ENCODE assay signal across 21 mouse cellular contexts in genomic region chr8:11831174-11831573, GRCm38 (mm10). TPM values are rescaled to one million over a fixed set of nuclear protein-coding genes. Genes with fewer than 3 reads are reported as not detected.
DNase-seq lines count a peak whose midpoint lies in the region; ATAC-seq and TF ChIP-seq lines count a peak whose summit lies in the region.
"Had no signal": no experiment of that assay in that cellular context is flagged by ENCODE, and none has a peak within 500 bp of the region (broad histone marks: within the 10 kb centered on the region; RNA-seq: fewer than 3 reads in every experiment).

No protein-coding gene starts in this region.

- H3K36me3 ChIP-seq in hindbrain, embryonic 11.5 days (ENCODE audit: control insufficient read depth, insufficient read depth, low read length): 0 out of 2 replicates have a peak, but pooled peaks cover 5% of the 10 kb centered on the region
- peaks cover 24% of the 10 kb centered on the region for H3K36me3 ChIP-seq in hindbrain, embryonic 16.5 days (ENCODE audit: control insufficient read depth, insufficient read depth, low read length)
- peaks cover 15% of the 10 kb centered on the region for H3K36me3 ChIP-seq in lung, embryonic 16.5 days (ENCODE audit: control insufficient read depth, insufficient read depth, low read length)
- H3K36me3 ChIP-seq in hindbrain, postnatal 0 days (ENCODE audit: insufficient read depth, low read length): peaks cover 47% of the 10 kb centered on the region
- H3K36me3 ChIP-seq in midbrain, embryonic 16.5 days (ENCODE audit: control insufficient read depth, insufficient read depth, low read length): peaks cover 19% of the 10 kb centered on the region

- H3K9me3 ChIP-seq in hindbrain, embryonic 11.5 days (ENCODE audit: control insufficient read depth, low read length): no peaks in the 10 kb centered on the region
- H3K9me3 ChIP-seq in hindbrain, embryonic 16.5 days (ENCODE audit: control insufficient read depth, low read length): no peaks in the 10 kb centered on the region
- no peaks in the 10 kb centered on the region for H3K9me3 ChIP-seq in lung, embryonic 16.5 days (ENCODE audit: control insufficient read depth, low read length)
- no peaks in the 10 kb centered on the region for H3K9me3 ChIP-seq in hindbrain, postnatal 0 days (ENCODE audit: low read length)
- H3K9me3 ChIP-seq in midbrain, embryonic 16.5 days (replicated peaks; ENCODE audit: control insufficient read depth, low read length, poor library complexity, severe bottlenecking): no peaks in the 10 kb centered on the region
- H3K9me3 ChIP-seq: G1E; limb, embryonic 10.5 days; neural tube, embryonic 13.5 days; stomach, embryonic 15.5 days had no signal

- no peak for TF ChIP-seq CTCF in hindbrain, postnatal 0 days (IDR thresholded peaks at IDR 0.05; ENCODE audit: low read depth)

- no peak for DNase-seq in hindbrain, embryonic 11.5 days (ENCODE audit: low spot score)
- DNase-seq in lung, postnatal 4 days: no peak
- DNase-seq in hindbrain, postnatal 0 days (ENCODE audit: low spot score): no peak
- DNase-seq in thymus, postnatal 4 days: no peak
- no peak for DNase-seq in heart, postnatal 10 days
- DNase-seq: cerebellum, adult 9-11 months; embryo, embryonic 11 days; gastrocnemius, postnatal 14 days; lung, embryonic 14.5 days had no signal

- H3K4me3 ChIP-seq in hindbrain, embryonic 11.5 days (ENCODE audit: low read depth, low read length): no peak overlapping the region
- H3K4me3 ChIP-seq in hindbrain, embryonic 16.5 days (ENCODE audit: low read length): no peak overlapping the region
- no peak overlapping the region for H3K4me3 ChIP-seq in lung, embryonic 16.5 days (ENCODE audit: low read length)
- H3K4me3 ChIP-seq in hindbrain, postnatal 0 days (ENCODE audit: low read length): no peak overlapping the region
- no peak overlapping the region for H3K4me3 ChIP-seq in midbrain, embryonic 16.5 days (ENCODE audit: low read depth, low read length)
- H3K4me3 ChIP-seq: limb, embryonic 10.5 days; neural tube, embryonic 13.5 days; stomach, embryonic 15.5 days had no signal

- intact Hi-C loops in heart, postnatal 10 days (cut with DNase I): no loop called here

- H3K4me1 ChIP-seq in hindbrain, embryonic 11.5 days (replicated peaks; ENCODE audit: control insufficient read depth, insufficient read depth, low read length): peaks cover 3% of the 10 kb centered on the region
- peaks cover 16% of the 10 kb centered on the region for H3K4me1 ChIP-seq in hindbrain, embryonic 16.5 days (ENCODE audit: control insufficient read depth, insufficient read depth, low read depth, low read length)
- 0 out of 2 replicates have a peak, but pooled peaks cover 4% of the 10 kb centered on the region for H3K4me1 ChIP-seq in lung, embryonic 16.5 days (replicated peaks; ENCODE audit: control insufficient read depth, insufficient read depth, low read length)
- peaks cover 13% of the 10 kb centered on the region for H3K4me1 ChIP-seq in hindbrain, postnatal 0 days (ENCODE audit: insufficient read depth, low read length)
- peaks cover 20% of the 10 kb centered on the region for H3K4me1 ChIP-seq in midbrain, embryonic 16.5 days (ENCODE audit: control insufficient read depth, insufficient read depth, low read length)
- H3K4me1 ChIP-seq: limb, embryonic 10.5 days; stomach, embryonic 15.5 days had no signal

- no peaks in the 10 kb centered on the region for H3K27me3 ChIP-seq in hindbrain, embryonic 11.5 days (ENCODE audit: control insufficient read depth, insufficient read depth, low read length)
- H3K27me3 ChIP-seq in hindbrain, embryonic 16.5 days (replicated peaks; ENCODE audit: control insufficient read depth, insufficient read depth, low read length): no peaks in the 10 kb centered on the region
- H3K27me3 ChIP-seq in lung, embryonic 16.5 days (ENCODE audit: control insufficient read depth, insufficient read depth, low read depth, low read length): no peaks in the 10 kb centered on the region
- no peaks in the 10 kb centered on the region for H3K27me3 ChIP-seq in hindbrain, postnatal 0 days (ENCODE audit: insufficient read depth, low read length)
- no peaks in the 10 kb centered on the region for H3K27me3 ChIP-seq in midbrain, embryonic 16.5 days (ENCODE audit: control insufficient read depth, insufficient read depth, low read depth, low read length)
- H3K27me3 ChIP-seq: neural tube, embryonic 13.5 days; stomach, embryonic 15.5 days had no signal

- 91% methylated on average over 10 of the region's 10 CpGs for WGBS in hindbrain, embryonic 11.5 days
- 92% methylated on average over 10 of the region's 10 CpGs for WGBS in hindbrain, embryonic 16.5 days
- 66% methylated on average over 10 of the region's 10 CpGs for WGBS in lung, embryonic 16.5 days
- WGBS in hindbrain, postnatal 0 days: 89% methylated on average over 10 of the region's 10 CpGs
- WGBS in midbrain, embryonic 16.5 days: 89% methylated on average over 10 of the region's 10 CpGs

- peak overlapping the region; percentile 24; the same call in 1 of the 2 replicates for H3K27ac ChIP-seq in hindbrain, embryonic 11.5 days (ENCODE audit: low read depth, low read length)
- no peak overlapping the region for H3K27ac ChIP-seq in hindbrain, embryonic 16.5 days (ENCODE audit: low read depth, low read length)
- H3K27ac ChIP-seq in lung, embryonic 16.5 days (ENCODE audit: low read length): no peak overlapping the region
- peak overlapping the region; percentile 9; the same call in 1 of the 2 replicates for H3K27ac ChIP-seq in hindbrain, postnatal 0 days
- H3K27ac ChIP-seq in midbrain, embryonic 16.5 days (ENCODE audit: low read length): peak overlapping the region; percentile 76
- H3K27ac ChIP-seq: limb, embryonic 10.5 days; stomach, embryonic 15.5 days had no signal

- no peak overlapping the region for H3K9ac ChIP-seq in hindbrain, embryonic 11.5 days (ENCODE audit: low read depth, low read length)
- H3K9ac ChIP-seq in hindbrain, embryonic 16.5 days (ENCODE audit: low read depth, low read length): no peak overlapping the region
- H3K9ac ChIP-seq in lung, embryonic 16.5 days (ENCODE audit: low read length): no peak overlapping the region
- H3K9ac ChIP-seq in hindbrain, postnatal 0 days (replicated peaks; ENCODE audit: low read length): no peak overlapping the region
- H3K9ac ChIP-seq in midbrain, embryonic 16.5 days (ENCODE audit: low read depth, low read length): no peak overlapping the region
- H3K9ac ChIP-seq: lung, embryonic 14.5 days; stomach, embryonic 15.5 days had no signal

- no peak for ATAC-seq in hindbrain, embryonic 11.5 days (ENCODE audit: low FRiP score)
- no peak for ATAC-seq in hindbrain, embryonic 16.5 days
- ATAC-seq in lung, embryonic 16.5 days (ENCODE audit: low read depth): peak; percentile 57; the same call in 1 of the 2 replicates
- ATAC-seq in hindbrain, postnatal 0 days: no peak
- no peak for ATAC-seq in midbrain, embryonic 16.5 days
- ATAC-seq: intestine, embryonic 16.5 days had no signal

- no peak overlapping the region for H3K4me2 ChIP-seq in hindbrain, embryonic 11.5 days (replicated peaks; ENCODE audit: low read depth, low read length)
- no peak overlapping the region for H3K4me2 ChIP-seq in hindbrain, embryonic 16.5 days (ENCODE audit: low read length)
- no peak overlapping the region for H3K4me2 ChIP-seq in lung, embryonic 16.5 days (ENCODE audit: low read depth, low read length)
- H3K4me2 ChIP-seq in hindbrain, postnatal 0 days (ENCODE audit: low read depth, low read length): no peak overlapping the region
- no peak overlapping the region for H3K4me2 ChIP-seq in midbrain, embryonic 16.5 days (ENCODE audit: low read length)
- H3K4me2 ChIP-seq: lung, embryonic 14.5 days; neural tube, embryonic 13.5 days; stomach, embryonic 15.5 days had no signal

RNA-seq across cellular contexts. Expression of gene Tex29, which starts 9.1 kb away (rescaled TPM):
- 0.18 and 0.22 TPM in 2 replicates for polyA plus RNA-seq in hindbrain, embryonic 11.5 days (2014; fragmentation: Nextera tagmentation; extraction: Ambion mirVana)
- 0.26 and 0.49 TPM in 2 replicates for polyA plus RNA-seq in hindbrain, embryonic 16.5 days (2015; fragmentation: Nextera tagmentation; extraction: Ambion mirVana)
- polyA plus RNA-seq in lung, embryonic 16.5 days (2015; fragmentation: Nextera tagmentation; extraction: Ambion mirVana): not detected in 2 replicates
- not detected in 2 replicates for total RNA-seq in hindbrain, postnatal 0 days (2014; rRNA removed)
- polyA plus RNA-seq in hindbrain, postnatal 0 days (2015; fragmentation: Nextera tagmentation; extraction: Ambion mirVana): 0.58 and 1.3 TPM in 2 replicates
- 0.23 and 0.36 TPM in 2 replicates for polyA plus RNA-seq in midbrain, embryonic 16.5 days (2015; fragmentation: Nextera tagmentation; extraction: Ambion mirVana)
- not detected for total RNA-seq in heart, postnatal 10 days (2021)
- total RNA-seq: adrenal gland, postnatal 10 days; G1E; gastrocnemius, postnatal 14 days; heart, adult 8-10 months had no signal
- polyA plus RNA-seq: frontal cortex, adult 2 months; intestine, embryonic 16.5 days; limb, embryonic 10.5 days; lung, embryonic 14.5 days; stomach, embryonic 15.5 days; thymus, postnatal 0 days had no signal

Comparison
In these comparisons a context has a peak if more than half of its experiments do, and no peak if none do; other contexts are left out.
1. H3K27ac ChIP-seq: peak in hindbrain, embryonic 11.5 days (single experiment), hindbrain, postnatal 0 days (single experiment) and midbrain, embryonic 16.5 days (single experiment); none in hindbrain, embryonic 16.5 days (single experiment) and lung, embryonic 16.5 days (single experiment).